Mouse (Mus musculus) ES-Bruce4 (cell line): ENCODE measurements around the gene Celf2.

Experiments
- CTCF ChIP-seq: IDR thresholded peaks from one replicate; pipeline ENCODE4 v1.8.1; 2011; ENCODE audit warnings: low read depth, low read length
- EP300 ChIP-seq: IDR thresholded peaks from 2 replicates; pipeline ENCODE4 v1.6.1; 2011; ENCODE audit warnings: low read depth, low read length; ENCODE audit not compliant: insufficient read depth

DNA sequence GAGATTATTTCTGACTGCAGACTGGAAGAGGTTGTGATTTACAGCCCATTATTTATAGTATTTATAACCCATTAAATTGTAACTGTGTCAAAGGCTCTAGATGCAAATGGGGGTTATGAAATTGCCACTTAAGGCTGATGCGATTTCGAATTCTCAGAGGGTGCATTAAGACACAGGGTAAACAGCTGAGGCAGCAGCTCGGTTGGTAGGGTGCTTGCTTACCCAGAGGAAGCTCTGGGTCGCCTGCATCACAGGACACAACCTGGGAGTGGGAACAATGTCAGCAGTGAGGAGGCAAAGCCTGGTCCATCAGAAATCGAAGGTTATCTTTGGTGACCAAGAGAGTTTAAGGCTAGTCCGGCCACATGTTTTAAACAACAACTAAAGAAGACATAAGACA is 286.5 kb downstream of the Celf2 start:
- TF ChIP-seq EP300 (no peak), CTCF (no peak)
